In genomic region chr6:33709340-33709739, GRCm38 (mm10) we compare ENCODE assay signal across 13 mouse cellular contexts.
"Had no signal": no experiment of that assay in that cellular context is flagged by ENCODE, and none has a peak within 500 bp of the region (broad histone marks: within the 10 kb centered on the region; RNA-seq: fewer than 3 reads in every experiment).

No protein-coding gene starts in this region.

- H3K9ac ChIP-seq: limb, embryonic 12.5 days; liver, embryonic 14.5 days; midbrain, embryonic 13.5 days; neural tube, embryonic 12.5 days had no signal

- H3K27ac ChIP-seq: layer of hippocampus, adult 2 months; limb, embryonic 12.5 days; liver, embryonic 14.5 days; midbrain, embryonic 13.5 days; neural tube, embryonic 12.5 days had no signal

- H3K27me3 ChIP-seq: limb, embryonic 12.5 days; neural tube, embryonic 12.5 days had no signal

- H3K9me3 ChIP-seq: limb, embryonic 12.5 days; midbrain, embryonic 13.5 days; neural tube, embryonic 12.5 days had no signal

- H3K36me3 ChIP-seq: limb, embryonic 12.5 days; midbrain, embryonic 13.5 days; neural tube, embryonic 12.5 days had no signal

- H3K4me2 ChIP-seq: limb, embryonic 12.5 days; midbrain, embryonic 13.5 days; neural tube, embryonic 12.5 days had no signal

- DNase-seq: kidney, adult 18-20 months; kidney, postnatal 10 days; kidney, postnatal 4 days; lung, postnatal 36 days; right cerebral cortex, postnatal 4 days; spleen, adult 18-20 months; thymus, adult 18-20 months; thymus, postnatal 14 days had no signal

- H3K4me1 ChIP-seq: limb, embryonic 12.5 days had no signal

- H3K4me3 ChIP-seq: layer of hippocampus, adult 2 months; limb, embryonic 12.5 days; midbrain, embryonic 13.5 days; neural tube, embryonic 12.5 days had no signal

- ATAC-seq: midbrain, embryonic 13.5 days had no signal
